Mouse (Mus musculus) heart, postnatal 4 days (tissue): Measurements from ENCODE around the gene Cxadr. TPM values are rescaled to one million over a fixed set of nuclear protein-coding genes. Genes with fewer than 3 reads are reported as not detected.

Source experiments
- DNase-seq: peaks from one replicate; pipeline ENCODE4 v3.0.0; 2021
- total RNA-seq, 2 experiments: library from RNA; stranded (reverse); gene quantifications; 2 replicates each; pipeline ENCODE4 v1.2.3; 2021

Gene Cxadr
- total RNA-seq = 10 to 100 TPM; 43.7 to 47.3 TPM

DNA sequence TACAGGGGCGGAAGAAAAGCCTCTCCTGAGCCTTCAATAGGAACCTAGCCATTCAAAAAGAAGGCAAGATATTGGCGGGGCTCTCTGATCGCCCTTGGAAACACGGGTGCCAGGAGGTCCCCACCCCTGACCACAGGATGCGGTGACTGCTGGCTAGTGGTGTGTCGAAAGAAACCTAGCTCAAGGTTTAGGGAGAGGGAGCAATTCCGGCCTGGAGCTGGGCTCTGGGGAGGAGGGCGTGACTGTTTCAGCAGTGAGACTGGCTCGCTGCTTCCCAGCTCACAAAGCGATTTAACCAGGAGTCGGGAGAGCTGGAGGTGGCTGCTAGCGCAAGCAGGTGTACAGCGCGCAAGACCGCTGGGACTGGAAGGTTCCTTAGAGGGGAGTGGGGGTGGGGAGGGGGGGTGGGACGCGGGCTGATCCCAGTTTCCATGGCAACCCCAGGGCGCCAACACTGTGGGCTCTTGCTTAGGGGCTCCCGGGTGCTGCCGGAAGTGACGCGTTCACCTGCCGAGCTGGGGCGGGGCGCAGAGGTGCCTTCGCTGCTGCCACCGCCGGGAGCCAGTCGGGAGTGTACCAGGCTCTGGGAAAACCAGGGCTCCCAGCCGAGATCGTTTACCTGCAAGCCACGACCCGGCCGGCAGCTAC, at the start of gene Cxadr:
Gene Cxadr (plus strand): TSS at position 307 of the 648 bp plus-strand sequence.
- DNase-seq = peak; percentile 74

DNA sequence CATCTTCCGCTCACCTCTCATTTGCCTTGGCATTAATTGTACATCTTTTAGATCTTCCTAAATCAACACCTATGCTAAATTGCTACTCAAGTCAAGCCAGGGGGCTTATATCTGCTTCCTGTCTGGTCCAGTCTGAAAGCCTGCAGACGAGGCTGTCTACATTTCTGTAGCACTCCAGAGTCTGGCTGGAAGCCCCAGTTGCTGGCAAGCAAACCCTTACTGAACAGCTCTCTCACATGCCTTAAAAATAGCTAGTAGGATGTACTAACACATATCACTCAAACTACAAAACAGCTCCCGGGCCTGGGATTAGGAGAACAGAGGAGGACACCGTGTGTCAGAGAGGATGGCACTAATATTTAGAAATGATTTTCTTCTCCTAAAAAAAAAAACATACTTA, 42.3 kb upstream of the Cxadr start:
- peak; percentile 82 for DNase-seq

DNA sequence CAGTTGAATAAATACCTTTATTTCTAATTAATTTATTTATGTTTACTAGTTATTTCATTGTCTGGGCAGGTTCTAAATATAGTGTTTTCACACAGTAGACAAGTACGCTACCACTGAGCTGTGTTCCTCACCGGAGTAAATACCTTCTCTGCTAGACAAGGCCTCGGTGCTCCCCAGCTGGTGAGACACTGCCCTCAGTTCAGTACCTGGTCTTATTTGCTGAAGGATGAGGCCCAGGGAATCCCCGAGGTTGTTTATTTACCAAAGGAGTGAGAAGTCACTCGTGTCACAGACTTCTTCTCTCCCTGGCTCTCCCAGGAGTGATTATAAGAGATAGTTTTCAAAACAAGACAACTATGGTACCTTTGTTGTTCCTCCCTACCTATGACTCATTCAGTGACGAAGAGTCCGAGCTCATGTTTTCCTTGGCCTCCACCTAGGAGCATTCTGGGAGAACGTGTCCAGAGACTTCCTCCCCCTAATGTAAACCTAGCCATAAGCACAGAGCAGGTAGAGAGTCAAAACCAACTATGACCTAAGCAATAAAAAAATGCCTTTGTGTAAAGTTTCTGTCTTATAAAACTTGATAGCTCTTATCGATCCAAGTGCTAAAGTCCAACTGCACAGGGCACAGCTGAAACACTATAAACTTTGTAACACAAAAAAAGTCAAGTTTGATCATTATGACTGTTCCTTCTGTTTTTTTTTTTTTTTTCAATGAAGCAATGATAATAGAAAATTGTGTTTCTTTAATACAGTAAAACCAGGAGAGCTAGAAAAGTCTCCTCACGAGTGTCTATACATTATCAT, 41.0 kb upstream of the Cxadr start:
- DNase-seq = no peak

DNA sequence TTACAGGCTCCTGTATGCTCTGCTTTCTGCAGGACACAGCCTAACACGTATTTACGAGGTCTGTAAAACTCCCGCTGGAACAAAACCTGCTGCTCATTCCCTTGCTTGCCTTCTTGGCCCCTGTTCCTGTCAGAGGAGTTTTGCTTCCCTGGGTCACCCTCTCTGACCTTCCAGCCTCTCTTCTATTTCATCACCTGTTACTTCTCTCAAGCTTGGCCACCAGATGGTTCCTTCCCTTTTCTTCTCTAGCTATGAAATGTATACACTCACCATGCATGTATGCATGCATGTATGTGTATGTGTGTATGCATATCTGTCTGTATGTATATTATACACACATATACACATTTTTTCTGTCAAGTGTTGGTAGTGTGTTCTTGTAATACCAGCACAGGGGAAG, 39.8 kb upstream of the Cxadr start:
- no peak for DNase-seq

DNA sequence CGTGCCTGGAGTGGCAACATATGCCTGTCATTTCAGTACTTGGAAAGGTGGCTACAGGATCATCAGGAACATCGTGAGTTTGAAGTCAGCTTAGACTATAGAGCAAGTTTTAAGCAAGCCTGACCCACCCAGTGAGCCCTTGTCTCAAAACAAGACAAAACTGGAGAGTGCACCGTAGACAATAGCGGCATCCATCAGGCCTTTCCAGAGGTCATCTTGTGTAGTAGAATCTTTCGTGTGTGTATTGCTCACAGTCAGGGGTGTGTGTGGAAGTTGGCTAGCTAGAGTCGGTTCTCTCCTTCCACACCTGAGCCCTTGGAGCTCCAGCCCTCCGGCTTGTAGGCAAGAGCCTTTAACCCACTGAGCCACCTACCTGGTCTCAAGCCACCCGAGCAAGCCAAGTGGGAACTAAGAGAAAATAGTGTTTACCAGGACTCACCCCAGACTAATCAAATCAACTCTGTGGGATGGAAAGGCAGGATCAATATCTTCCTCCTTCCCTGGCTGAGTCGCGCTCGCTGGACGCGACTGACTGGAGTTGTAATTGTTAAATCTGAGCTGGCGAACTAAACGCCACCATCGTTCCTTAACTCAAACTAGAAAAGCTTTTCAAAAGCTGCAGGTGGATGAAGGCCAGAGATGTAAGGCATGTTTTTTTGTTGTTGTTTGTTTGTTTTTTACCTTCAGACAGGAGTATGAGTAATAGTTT, 36.7 kb upstream of the Cxadr start:
- DNase-seq = no peak

DNA sequence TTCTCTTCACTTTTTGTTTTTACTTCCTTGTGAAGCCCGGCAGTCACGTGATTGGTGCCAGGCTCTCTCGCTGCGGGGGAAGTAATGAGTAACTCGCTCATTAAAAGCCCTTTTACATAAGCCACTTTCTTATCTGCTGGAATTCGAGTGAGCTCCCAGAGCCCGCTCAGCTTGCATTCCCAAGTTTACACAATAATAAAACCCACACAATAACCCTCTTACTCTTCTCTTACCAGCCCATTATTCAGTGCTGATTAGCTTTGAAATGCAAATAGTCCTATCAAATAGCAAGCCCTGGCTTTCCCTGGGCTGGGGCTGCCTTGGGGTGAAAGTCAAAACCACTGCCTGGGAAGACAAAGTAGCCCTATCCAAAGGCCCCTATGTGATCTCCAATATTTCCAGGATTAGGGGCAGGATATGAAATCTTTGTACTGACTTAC, 36.1 kb upstream of the Cxadr start:
- peak; percentile 61 for DNase-seq

DNA sequence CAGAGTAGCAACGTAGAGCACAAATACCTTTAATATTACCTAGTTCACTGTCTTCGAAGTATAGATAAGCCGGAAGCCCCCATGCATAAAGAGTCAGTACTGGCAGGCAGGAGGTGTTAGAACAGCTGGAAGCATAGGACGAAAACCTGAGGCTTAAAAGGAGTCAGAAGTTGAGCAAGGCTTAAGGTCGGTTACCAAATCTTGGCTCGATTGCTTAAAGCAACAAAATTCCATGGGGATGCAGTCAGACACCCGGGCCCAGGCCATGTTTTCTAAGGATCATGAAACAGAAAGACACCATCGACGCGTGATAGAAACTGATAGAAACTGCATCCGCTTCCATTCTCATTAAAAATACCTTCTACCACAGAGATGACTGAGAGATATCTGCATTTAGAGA, 35.5 kb upstream of the Cxadr start:
- no peak for DNase-seq

DNA sequence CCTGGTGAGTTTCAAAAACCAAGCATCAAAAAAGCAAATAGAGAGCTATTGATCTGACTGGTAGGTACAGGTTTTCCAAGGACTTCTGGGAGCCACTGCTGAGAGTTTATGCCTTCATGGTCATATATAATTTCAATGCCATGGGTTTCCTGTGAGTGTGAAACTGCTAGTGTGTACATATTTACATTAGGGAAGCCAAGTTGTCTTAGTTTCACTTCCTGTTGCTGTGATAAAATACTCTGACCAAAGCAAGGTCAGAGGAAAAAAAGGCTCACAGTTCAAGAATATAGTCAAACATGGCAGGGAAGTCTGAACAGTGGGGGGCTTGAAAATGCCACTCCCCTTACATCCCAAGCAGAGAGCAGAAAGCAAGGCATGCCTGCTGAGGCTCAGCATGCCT, 33.8 kb upstream of the Cxadr start:
- DNase-seq = no peak

DNA sequence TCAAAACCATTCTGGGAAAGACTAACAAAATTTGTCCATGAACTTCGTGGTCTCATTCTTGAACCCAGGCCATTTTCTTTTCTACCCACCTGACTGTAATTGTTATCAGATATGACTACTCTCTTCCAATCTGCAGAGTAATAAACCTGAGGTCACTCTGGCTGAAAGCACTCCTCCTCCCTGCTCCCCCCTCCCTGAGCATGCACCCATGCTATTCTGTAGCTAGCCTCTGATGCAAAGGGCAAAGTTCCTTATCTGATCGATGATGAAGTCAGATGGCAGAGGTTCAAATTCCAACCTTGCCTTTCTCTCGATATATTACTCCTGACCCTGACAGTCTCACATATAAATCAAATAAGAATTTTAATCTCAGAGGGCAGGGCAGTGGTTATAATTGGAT, 33.1 kb upstream of the Cxadr start:
- DNase-seq = no peak

DNA sequence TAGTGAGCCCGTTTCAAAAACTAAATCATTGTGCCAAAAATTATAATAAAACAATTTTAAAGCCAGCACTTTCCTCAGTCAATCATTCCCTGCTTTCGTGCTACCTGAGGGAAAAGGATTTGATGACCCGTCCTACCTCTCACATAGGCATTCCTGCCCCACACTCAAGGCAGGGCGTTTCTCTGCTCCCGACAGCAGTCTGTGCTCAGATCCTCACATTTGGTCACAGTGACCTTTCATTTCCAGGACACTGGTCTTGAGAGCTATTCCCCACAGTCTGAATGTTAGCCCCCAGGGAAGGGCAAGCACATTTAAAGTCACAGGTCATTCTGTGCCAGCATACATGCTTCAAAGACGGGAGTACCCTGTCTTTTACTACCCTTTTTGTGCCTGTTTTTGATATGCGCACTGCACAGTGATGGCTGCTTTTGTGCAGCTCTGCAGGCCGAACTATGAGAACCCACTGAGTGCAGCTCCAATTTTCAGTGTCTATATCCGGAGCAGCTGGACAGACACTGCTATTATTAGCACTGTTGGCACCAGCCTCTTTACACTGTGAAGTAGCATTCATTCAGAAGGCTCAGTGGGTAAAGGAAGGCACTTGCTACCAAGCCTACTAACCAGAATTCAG, 26.3 kb upstream of the Cxadr start:
- peak; percentile 41 for DNase-seq

DNA sequence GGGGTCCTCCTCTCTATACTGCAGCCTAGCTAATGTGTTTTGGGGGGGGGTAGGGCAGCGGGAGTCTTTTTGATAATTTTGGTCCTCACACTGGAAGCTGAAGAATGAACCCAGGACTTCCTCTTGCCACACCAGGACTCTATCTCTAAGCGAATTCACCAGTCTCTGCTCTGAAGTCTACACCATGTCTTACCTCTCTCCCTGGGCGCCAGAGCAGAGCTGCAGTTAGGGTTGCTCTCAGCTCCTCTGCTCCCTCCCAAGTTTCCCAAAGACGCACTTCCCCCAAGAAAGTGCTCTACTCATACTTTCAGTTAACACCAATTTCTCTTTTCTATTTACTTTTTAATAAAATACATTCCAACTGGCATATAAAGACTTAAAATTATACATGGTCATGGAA, 23.7 kb upstream of the Cxadr start:
- DNase-seq = no peak

DNA sequence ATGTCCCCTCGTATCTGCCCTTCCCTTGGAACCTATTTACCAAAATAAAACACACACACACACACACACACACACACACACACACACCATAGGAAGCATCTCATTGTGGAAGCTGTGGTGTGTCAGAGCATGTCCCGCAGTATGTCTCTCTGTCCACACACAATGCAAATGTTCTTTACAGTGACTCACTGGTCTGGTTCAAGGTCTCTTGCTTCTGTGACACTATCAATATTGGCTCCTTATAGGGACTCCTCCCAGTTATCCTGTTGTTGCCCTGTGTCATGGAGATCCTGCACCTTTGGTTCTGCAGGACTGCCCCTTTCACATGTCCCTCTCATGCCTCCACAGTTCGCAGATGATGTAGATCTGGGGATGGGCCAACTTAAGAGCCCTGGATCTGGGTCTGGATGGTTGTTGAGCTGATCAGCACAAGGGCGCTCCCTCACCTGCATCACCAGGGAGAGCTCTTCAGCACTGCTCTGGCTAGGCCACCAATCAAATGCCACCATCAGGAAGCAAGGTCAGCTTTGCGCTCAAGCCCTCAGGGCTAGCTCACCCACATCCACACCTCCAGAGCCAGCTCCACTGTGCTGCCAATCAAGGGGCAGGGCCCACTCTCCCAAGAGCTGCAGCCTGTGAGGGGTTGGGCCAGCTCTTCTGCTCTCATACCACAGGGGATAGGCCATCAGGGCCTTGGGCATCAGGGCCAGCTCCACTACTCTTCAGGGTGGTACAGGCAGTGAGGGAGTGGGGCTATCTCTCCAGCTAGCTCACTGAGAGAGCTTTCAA, 21.0 kb upstream of the Cxadr start:
- DNase-seq = no peak

DNA sequence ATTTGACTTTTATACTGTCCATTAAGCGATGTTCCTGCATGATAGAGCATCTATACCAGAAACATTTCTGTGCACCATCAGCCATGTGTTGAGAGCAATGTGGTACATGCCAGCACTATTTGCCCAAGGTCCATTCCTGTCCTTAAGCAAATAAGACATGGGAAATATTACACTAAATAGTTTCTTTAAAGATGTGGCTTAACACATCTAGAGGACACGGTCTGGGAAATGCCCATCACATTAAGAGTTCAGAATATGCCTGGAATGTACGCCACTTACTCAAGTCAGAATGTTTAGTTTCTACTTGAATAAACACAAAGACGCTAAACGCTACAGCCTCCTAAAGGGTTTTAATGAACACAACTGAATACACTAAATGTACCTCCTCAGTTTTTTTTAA, 18.1 kb upstream of the Cxadr start:
- DNase-seq = no peak

DNA sequence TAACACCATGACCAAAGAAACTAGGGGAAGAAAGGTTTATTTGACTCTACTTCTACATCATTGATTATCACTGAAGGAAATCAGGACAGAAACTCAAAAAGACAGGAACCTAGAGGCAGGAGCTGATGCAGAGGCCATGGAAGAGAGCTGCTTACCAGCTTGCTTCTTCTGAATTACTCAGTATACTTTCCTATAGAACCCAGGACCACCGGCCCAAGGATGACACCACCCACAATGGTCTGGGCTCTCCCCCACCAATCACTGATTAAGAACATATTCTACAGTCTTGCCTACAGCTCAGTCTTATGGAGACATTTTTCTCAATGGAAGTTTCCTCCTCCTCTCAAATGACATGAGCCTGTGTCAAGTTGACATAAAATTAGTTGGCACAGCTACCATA, 7.2 kb upstream of the Cxadr start:
- DNase-seq = no peak

DNA sequence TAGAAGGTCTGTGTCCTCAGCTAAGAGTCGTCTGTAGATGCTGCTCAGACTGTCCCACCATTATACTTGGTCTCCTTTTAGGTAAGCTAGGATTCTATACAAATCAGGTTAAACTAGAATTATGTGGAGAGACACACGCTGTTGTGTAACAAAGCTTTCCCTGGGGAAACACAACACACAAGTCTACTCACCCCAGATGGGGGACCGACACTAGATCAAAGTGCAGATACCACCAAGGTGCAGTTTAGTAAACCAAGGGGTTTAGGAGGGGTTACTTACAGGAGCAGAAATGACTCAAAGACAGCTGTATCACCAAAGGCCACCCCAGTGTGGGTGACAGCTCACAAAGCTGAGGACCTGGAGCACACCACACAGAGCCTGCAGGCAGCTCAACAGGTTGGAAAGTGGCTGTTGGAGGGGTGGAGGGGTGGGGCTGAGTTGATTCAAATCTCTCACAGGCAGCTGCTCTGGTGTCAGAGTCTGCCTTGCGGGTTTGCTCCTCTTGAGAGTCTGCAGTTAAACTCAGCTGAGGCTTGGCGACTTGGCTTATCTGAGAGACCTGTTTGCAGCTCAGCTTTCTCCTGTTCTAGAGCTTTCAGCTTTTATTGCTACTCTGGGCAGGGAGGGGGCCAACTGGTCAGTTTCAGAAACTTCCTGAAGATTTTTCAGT, 6.5 kb upstream of the Cxadr start:
- no peak for DNase-seq

DNA sequence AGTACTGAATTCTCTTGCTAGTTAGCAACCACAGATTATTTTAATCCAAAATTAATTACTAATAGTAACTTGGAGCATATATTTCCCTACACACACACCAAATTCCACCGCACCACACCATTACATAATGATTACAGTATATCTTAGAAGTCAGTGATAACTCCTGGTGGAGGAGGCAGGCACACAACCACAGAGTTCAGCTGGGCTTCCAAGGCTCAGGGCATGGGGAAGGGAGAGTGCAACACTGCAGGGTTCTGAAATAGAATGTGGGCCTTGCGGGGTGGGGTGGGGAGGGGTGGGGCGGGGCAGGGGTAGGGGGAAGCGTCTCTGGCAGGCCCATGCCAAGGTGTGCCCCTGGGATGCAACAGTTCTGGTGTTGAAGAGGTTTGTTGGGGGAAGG, 5.7 kb upstream of the Cxadr start:
- DNase-seq = no peak

DNA sequence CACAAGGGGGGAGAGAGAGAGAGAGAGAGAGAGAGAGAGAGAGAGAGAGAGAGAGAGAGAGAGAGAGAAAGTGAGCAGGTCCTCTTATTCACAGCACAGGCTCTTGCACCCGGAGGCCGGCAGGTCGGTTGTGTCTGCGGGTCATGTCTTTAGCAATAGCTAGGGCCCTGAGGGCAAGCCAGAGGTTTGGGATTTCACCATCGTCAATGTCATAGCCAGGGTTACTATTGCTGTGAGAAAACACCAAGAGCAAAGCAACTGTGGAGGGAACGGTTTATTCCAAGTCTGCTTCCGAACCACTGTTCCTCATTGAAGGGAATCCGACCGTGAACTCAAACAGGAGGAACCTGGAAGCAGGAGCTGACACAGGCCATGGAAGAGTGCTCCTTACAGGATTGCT, 5.2 kb upstream of the Cxadr start:
- DNase-seq = no peak

DNA sequence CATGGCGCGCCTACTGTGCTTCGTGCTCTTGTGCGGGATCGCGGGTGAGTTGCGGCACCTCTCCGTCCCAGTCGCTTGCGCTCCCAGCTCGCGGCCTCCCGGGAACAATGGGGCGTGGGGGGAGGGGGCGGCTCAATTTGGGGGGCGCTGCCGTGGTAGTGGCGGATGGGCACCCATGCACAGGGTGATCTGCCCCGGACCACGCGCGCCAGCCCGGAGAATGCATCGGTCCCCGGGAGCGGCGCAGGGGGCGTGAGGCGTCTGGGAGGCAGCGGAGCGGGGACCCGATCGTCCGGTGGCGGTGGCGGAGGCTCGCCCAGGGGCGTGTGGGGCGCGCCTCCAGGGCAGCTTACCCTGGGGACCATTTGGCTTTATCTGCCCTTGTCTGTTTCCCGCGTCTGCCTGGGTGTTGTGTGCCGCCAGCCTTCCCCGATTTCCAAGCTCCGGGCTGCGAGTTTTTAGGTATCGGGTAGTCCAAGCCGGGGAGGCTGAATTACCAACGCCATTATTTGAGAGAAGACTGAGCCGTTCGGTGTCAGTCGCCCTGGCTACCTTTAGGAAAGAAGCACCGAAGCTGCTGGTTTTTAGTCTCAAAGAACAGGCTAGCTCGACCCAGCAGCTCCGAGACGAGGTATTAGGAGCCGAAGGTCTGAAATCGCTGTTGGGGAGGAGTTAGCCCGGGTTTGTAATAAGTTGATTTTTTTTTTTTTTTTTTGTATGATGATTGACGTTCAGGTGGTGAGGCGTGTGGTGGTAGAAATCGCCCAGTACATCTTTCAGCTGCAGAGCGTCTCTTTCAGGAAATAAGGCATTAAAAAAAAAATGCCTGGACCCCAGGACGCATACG, 765 bp downstream of the Cxadr start:
- DNase-seq = peak; percentile 49

DNA sequence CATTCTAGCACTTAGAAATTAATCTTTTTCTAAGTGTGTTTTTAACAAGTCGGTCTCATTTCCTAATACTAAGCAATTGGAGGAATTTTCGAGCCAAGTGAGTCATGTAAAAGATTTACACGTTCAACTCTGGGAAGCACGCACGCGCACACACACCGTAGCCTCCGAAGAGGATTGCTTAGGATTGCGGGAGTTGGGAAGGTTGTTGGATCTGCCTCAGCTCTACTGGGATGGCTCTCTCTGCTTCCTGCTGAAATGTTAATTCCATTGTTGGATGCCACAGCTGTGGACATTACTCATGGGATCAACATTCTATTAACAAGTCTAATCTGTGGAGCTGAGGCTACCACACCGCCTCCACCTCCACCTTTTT, 1.4 kb downstream of the Cxadr start:
- peak; percentile 16 for DNase-seq

DNA sequence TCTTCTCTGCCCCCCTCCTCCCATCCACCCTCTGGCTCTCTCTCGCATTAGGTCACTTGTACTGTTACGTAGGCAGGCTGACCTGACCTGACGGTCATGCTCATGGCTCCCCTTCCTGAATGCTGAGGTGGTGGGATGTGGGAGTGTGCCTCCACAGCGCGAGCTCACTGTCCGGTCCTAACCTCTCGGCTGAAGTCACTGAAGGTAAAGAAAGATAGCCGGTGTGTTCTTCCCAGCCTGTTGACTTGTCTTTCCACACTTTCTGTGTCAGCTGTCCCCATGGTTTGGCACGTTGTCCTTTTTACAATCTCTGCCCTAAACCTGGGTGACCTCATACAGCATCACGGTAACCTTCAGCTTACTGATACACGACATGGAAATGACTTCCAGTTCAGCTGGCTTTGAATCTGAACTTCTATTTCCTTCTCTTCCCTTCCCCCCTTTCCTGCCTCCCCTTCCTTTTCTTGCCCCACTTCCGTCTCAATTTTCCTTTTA, 4.4 kb downstream of the Cxadr start:
- DNase-seq = peak; percentile 21

DNA sequence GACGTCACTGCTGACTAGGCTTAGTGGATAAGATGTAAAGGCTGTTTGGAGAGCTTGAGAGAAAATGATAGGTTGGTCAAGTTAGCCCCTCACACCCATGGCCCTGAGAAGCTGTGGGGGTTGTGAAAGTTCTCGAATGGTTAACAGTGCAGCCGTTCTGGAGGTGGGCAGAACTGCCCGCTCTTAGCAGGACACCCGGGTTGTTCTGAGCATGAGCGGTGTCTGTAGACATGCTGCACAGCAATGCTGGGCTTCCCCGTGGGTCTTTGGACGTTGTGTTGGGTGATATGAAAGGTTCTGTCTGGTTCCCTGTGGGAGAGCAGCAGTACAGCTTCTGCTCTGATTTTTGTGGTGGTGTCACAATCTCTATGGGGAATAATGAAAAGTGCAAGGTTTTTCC, 5.3 kb downstream of the Cxadr start:
- DNase-seq = no peak
